Mouse (Mus musculus) C2C12 (cell line): ENCODE results near the gene Cttnbp2.

Experiments
- CEBPB ChIP-seq: IDR thresholded peaks from one replicate; pipeline ENCODE4 v1.6.1; 2011; ENCODE audit warnings: low read depth, mild to moderate bottlenecking, control low read depth, moderate library complexity
- CTCF ChIP-seq: IDR thresholded peaks from one replicate; pipeline ENCODE4 v1.5.1; 2011; ENCODE audit not compliant: control insufficient read depth, insufficient read depth, insufficient read length
- FOSL1 ChIP-seq: IDR thresholded peaks from one replicate; pipeline ENCODE4 v1.8.0; 2011; ENCODE audit warnings: mild to moderate bottlenecking, low read length; ENCODE audit not compliant: poor library complexity, insufficient read depth, severe bottlenecking
- MAX ChIP-seq: IDR thresholded peaks from one replicate; pipeline ENCODE4 v1.6.1; 2011; ENCODE audit warnings: mild to moderate bottlenecking, control low read depth
- MYOD1 ChIP-seq: IDR thresholded peaks from one replicate; pipeline ENCODE4 v1.6.1; 2011; ENCODE audit warnings: low read depth; ENCODE audit not compliant: control insufficient read depth, insufficient read length
- MYOG ChIP-seq: IDR thresholded peaks from one replicate; pipeline ENCODE4 v1.6.1; 2011; ENCODE audit not compliant: control insufficient read depth, insufficient read length; ENCODE audit errors: extremely low read depth
- USF1 ChIP-seq: IDR thresholded peaks from one replicate; pipeline ENCODE4 v1.6.1; 2011; ENCODE audit warnings: low read depth, mild to moderate bottlenecking, control low read depth, moderate library complexity

DNA sequence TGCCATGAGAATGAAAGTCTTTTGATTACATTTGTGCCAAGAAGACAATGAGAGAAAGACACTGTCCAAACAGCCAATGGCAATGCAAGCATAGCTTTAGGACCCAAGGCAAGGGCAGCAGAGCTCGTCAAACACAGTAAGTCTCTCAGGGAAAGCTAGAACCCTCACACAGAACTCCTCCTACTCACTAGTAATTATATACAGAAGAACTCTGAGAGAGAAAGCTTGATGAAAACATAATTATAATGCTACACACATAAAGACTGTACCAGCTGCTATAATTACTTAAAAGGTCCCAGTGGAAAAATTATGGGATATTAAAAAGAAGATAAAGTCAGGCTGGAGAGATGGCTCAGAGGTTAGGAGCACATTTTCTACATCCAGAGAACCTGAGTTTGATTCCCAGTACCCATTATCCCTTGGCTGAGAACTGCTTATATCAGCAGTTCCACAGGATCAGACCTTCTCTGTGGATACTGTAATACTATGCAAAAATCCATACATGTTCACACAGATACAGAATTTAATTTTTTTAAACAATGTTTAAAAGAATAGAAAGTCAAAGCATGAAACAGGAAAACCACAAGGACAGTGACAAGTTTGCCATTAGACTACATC lies 37.2 kb downstream of the Cttnbp2 start:
- no peak for TF ChIP-seq USF1
- no peak for TF ChIP-seq CTCF
- TF ChIP-seq MAX: no peak
- no peak for TF ChIP-seq FOSL1
- TF ChIP-seq CEBPB: no peak
- TF ChIP-seq MYOD1: no peak
- no peak for TF ChIP-seq MYOG
